Mouse (Mus musculus): ENCODE data around the gene Ltbr. TPM values are rescaled to one million over a fixed set of nuclear protein-coding genes. Genes with fewer than 3 reads are reported as not detected.

The Ltbr gene
- 68.7 and 70.0 TPM in 2 replicates for total RNA-seq (2021)
- long read RNA-seq, experiment 1, transcript Ltbr-201 (10 exons, 2,107 nt) = major isoform, 24 of 45 reads
- long read RNA-seq, experiment 1, partial matches to known transcripts = 19 of 45 reads
- long read RNA-seq, experiment 1, other reads (novel, unspliced or antisense) = 2 of 45 reads
- long read RNA-seq, experiment 2, transcript Ltbr-201 (10 exons, 2,107 nt) = major isoform, 17 of 29 reads
- long read RNA-seq, experiment 2, partial matches to known transcripts = 4 of 29 reads
- long read RNA-seq, experiment 2, other reads (novel, unspliced or antisense) = 8 of 29 reads

DNA sequence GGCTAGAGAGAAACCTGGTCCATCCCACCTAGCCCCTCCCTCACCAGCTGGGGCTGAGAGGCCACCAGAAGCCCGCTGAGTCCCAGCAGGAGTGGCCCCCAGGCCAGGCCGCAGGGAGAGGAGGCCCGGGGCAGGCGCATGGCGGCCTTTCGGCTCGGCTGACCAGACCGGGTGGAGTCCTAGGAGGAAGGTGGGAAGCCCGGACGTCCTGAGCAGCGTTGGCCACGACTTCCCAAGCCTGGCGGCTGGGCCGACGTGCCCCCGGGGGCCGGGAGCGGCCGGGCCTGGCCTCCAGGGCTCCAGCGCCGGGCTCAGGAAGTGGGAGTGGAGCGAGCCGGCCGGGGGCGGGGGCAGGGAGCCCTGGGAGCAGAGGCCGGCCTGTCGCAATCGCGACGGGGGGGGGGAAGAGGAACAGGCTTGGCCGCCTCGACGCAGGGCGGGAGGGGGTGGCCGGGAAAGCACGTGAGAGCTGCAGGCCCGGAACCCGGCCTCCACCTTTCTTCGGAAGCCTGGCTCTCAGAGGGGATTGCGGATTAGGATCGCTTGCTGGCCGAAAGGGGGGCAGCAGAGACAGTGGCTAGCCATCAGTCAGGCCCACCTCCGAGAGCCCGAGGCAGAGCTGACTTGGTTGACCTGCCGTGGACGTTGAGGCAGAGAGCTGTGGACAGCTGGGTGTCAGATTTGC, at the start of gene Ltbr:
TSS of gene Ltbr (minus strand) at position 340 of the 685 bp plus-strand sequence.
- DNase-seq = peak; percentile 96

DNA sequence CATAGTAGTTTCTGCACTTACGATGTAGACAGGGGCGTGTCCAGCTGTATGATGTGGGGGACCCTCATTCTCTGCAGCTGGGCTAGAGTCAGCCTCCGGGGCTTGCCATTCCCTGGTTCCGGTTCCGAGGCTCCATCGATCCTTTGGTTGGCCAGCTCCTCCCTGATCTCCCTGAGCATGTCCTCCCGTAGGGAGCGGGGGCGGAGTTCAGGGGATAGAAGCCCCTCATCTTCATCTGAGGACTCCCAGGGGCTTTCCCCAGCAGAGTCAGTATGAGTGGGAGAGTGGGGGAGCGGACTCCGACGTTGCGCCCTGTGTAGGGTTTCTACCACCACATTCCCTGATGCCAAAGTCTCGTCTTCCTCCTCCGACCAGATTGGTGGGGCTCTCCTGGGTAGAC, 49.3 kb upstream of the Ltbr start:
- no peak for DNase-seq

DNA sequence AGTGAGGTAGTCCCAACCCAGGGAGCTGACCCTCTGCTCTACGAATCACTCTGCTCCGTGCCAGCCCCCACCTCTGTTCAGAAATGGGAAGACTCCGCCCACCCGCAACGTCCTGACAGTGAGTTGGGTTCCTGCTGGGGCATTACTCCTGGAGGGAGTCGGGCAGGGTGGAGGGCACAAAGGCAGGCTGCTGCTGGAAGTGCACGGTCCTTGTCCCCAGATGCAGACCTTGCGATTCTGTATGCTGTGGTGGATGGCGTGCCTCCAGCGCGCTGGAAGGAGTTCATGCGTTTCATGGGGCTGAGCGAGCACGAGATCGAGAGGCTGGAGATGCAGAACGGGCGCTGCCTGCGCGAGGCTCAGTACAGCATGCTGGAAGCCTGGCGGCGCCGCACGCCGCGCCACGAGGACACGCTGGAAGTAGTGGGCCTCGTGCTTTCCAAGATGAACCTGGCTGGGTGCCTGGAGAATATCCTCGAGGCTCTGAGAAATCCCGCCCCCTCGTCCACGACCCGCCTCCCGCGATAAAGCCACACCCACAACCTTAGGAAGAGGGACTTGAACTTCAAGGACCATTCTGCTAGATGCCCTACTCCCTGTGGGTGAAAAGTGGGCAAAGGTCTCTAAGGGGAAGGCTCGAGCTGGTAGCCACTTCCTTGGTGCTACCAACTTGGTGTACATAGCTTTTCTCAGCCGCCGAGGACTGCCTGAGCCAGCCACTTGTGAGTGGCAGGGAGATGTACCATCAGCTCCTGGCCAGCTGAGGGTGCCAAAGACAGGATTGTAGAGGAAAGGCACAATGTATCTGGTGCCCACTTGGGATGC, 48.0 kb upstream of the Ltbr start:
- DNase-seq = peak; percentile 81

DNA sequence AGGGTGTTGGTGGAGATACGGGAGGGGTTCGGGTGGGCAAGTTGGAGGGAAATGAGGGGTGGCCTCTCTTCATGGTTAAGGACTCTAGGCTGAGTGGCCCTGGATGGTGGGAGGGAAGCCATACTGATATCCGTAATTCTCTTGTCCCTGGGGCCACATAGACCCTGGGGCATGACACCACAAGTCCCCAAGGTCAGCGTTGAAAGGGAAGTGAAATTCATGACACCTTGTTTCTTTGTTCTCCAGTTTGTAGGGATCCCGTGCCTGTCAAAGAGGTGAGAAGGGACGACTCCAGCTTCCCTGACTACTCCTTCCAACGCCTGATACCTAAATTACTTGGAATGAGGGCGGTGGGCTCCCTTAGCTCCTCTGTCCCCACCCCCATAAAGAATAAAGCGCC, 47.2 kb upstream of the Ltbr start:
- no peak for DNase-seq

DNA sequence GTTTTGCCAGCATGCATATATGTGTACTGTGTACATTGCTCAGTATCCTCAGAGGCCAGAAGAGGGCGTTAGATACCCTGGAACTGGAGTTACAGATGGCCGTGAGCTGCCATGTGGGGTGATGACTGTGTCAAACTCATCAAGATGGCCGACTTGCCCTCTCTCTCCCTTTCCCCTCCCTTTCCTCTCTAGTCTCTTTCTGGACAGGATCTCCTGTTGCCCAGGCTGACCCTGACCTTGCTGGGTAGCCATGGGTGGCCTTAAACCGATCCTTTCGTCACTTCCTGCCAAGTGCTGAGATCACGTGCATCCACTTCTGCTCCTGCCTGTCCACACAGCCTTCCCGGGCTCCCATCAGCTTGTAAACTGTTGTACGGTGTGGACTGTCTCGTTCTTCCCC, 46.3 kb upstream of the Ltbr start:
- peak; percentile 86 for DNase-seq

DNA sequence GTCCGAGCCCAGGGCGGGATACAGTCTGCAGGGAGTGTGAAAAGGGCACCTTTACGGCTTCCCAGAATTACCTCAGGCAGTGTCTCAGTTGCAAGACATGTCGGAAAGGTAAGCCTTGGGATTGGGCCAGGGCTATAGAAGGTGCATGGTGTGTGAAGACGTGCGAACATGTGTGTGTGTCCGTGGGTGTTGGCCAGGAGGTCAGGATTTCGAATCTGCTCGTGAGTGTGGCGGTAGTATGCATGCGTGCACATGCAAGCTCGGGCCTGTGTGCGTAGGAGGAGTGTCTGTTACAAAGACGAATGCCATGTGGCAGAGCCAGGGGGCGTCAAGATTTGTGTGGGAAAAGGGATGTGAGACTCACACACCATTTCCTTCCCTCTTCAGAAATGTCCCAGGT, 43.6 kb upstream of the Ltbr start:
- DNase-seq = no peak

DNA sequence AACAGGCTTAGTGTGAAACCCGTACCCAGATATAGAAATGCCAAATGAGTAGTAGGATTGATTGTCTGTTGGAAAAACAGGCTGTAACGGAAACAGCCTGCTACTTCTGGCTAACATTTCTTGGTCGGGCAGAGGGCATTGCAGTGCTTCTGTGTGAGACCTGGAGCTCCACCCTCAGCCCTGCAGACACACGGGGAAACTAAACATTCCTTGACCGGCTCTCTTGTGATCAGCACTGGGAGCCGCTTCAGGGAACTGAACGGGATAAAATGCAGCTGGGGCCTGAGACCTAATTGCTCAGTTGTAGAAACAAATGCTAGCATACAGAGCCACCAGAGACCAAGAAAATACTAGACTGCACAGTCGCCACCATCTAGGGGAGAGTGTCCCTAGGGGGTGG, 42.6 kb upstream of the Ltbr start:
- no peak for DNase-seq

DNA sequence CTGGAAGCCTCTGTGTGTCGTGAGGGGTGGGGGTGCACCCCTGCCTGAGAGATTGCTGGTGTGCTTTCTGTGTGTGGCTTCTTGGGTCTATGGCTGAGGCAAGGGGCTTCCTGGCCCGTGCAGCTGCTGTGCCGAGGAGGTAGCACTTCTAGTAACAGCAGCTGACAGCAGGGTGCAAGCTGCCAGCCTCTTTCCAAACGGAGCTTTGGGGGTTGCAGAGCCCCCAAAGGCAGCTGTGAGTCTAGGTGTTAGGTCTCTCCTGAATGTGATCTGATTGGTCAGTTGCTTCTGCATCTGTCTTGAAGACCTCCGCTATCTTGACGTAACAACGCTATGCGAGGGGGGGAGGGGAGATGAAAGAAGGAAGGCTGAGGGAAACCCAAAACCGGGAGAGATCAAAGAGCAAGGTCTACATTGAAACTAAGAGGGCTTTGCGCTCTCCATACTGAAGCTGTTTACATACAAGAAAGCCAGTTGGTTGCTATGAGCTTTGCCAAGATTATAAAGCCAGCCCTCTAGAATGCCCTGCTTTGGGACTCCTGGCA, 41.6 kb upstream of the Ltbr start:
- DNase-seq = no peak

DNA sequence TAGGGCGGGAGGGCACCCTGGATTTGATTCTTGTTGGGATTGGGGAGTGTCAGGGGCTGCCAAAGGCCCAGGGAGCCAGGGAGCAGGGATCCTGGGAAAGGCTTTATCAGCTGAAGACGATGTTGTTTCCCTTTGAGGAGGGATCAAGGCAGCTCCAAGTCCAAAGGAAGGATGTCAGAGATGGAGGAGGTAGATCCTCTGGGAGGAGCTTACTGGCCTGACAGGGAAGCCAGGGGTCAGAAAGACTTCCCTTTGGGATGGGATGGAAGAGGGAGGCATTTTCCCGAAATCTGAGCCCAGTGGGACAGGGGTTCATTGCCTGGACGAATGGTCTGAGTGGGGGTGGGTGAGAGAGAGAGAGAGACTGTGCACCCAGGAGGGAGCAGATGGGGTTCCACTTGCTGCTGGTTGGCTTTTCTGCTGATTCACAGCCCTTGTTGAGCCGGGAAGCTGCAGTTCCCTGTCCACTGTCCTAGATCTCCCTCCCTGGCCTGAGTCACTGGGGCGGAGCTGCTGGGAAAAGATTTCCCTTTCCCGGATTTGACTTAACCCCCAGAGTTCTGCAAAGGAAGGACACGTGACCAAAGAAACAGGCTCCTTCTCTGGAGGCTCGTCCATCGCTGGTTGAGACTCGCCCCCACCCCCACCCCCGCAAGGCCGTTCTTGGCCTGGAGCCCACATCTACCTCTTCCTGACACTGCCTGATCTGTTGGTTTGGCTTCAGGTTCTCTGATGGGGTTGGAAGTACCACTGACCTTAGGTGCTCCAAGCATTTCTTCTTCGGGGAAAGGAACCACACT, 40.9 kb upstream of the Ltbr start:
- peak; percentile 91 for DNase-seq

DNA sequence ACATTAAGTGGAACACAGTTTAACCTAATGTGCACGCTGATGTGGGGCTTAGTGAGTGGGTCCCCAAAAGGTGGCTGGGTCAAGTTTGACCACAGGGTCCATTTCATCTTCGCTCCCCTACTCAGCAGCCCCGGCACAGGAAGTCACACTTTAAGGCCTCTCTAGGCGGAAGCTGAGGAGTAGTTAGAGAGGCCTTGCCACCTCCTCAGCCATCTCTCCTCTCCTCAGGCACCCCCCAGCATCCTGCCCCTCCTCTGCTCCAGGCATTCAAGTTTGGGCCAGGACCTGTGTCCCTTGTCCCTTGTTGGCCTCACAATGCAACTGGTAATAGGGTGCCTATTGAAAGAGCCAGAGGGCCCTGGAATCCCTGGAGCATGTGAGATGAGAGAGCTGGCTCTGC, 40.0 kb upstream of the Ltbr start:
- DNase-seq = no peak

DNA sequence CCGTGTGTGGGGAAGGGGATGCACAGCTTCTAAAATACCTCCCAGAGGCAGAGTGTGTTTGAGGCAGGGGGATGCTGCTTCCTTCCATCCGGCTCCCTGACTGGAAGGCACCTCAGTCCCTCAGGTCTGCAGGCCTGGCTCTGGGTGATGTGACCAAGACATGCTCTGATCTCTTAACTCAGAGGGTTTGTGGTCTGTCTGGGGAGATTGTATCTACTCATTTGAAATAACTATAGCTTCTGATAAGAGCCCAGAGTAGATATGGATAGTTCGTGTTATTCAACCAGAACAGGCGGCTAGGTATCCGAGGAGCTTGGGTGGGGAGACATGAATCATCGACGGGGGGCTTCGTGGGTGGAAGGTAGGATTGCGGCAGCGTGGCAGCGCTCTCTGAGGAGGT, 39.5 kb upstream of the Ltbr start:
- DNase-seq = no peak

DNA sequence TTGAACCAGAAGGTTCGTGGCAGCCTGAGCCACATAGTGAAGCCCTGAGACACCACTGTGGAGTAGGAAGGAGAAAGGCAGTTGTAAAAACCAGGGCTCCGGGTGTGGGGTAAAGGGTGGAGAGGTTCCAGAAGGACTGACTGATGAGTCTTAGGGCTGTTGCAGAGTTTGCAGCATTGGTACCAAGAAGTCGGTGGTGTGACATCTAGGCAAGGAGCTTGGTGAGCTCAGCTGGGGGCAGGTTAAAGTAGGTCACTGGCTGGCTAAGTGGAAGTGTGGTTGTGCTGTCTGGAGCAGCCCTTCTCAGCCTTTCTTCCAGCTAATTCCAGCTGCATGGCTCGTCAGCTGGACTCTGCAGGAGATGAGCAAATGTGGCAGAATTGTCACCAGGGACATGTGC, 39.1 kb upstream of the Ltbr start:
- DNase-seq = no peak

DNA sequence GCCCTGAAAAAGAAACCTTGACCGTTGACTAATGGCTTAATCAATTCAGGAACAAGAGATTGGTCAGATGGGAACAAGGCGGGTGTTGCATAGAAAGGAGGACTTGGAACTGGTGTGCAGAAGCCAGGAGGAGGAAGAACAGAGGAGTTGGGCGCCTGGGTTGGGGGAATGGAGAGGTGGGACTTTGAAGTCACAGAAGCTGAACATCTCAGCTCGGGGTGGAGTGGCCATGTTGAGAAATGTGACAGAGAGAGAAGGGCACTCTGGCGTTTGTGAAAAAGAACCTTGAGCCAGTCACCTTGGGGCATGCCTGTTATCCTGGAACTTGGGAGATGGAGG, 38.3 kb upstream of the Ltbr start:
- peak; percentile 66 for DNase-seq

DNA sequence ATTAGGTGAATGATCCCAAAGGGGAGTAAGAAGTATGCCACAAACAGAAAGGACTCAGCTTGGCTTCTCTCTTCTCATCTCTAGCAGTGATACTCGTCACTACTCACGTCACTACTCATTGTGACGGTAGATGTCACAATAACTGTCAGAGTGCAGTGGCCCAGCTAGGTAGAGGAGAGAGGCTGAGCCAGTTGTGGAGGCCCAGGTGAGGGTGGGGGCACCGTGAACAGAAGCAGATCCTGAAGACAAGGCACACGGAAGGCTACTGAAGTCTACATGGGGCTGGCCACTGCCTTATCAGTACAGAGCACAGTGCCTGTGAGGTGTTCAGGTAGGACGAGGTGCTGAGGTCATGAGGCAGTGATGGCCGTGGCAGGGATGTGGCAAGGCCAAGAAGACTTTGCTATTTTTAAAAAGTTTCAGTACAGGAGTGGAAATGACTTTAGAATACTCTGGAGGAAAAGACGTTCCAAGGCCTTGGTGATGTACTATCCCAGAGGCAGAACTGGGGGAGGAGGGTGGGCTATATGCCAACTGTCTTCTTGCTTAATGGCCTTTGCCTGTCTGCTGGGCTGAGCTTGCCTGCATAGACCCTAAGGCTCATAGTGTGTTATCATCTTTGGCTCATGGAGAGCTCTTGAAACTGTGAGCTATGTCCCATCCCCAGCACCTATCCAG, 37.8 kb upstream of the Ltbr start:
- peak; percentile 92 for DNase-seq

DNA sequence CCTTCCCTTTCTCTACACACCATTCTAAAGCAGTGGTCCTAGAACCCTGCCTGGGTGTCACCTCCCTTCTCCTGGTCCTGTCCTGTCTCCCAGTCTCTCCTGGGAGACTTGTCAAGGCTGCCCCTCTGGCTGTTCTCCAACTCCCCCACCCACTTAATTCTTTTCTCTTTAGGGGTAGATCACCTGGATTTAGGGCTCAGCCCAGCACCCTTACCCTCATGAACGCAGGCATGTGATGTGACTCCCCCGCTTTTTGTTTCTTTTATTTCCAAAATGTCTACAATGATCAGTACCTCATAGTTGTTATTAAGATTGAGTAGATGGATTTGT, 37.3 kb upstream of the Ltbr start:
- DNase-seq = no peak

DNA sequence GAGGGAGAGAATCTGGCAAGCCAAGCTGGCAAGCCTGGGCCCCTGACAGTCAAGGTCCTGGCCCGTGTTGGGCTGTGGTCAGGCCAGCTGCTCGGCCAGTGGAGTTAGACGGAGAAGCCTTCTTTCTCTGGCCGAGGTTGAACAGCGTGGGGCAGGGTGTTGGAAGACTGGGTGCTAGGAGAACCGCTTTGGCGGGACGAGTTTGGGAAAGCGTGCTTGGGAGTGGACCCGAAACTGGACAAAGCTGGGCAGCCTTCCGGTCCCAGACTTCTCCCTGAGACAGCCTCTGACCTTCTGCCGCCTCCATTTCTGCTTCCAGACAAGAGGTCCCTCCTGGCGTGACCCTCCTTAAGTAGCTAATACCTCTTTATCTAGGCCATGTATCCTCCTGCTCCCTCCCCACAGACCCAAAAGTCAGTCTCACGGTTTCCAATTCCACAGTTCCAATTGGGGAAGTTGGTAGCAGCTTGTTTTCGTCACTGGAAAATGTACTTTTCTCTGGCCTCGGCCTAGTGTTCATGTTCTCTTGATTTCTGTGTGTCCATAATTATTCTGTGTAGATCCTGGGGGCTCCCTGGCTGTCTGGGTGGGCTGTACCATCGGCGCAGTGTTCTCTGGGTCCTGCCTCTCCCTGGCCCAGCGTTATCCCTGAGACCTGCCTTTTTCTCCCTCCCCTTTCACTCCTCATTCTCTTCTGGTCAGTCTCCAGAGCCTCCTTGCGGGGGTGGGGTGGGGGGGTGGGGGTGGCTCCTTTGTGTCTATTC, 36.7 kb upstream of the Ltbr start:
- peak; percentile 72 for DNase-seq

DNA sequence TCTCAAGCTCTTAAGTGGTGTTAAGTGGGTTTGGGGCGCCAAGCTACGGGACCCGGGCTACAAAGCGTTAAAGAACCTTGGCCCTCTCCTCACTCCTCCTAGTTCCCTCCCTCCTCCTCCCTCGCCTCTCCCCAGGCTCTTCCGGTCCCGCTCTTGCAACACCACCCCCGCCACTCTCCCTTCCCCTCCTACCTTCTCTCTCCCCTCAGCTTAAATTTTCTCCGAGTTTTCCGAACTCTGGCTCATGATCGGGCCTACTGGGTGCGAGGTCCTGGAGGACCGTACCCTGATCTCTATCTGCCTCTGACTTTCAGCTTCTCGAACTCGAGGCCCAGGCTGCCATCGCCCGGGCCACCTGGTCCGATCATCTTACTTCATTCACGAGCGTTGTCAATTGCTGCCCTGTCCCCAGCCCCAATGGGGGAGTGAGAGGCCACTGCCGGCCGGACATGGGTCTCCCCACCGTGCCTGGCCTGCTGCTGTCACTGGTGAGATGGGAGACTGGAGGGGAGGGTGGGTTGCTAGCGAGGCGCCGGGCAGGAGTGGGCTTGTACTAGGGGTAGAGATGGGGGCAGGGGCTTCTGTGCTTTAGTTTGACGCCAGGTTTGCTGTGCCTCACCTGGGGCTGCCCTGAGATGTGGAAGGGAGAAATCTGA, 36.0 kb upstream of the Ltbr start:
- peak; percentile 89 for DNase-seq

DNA sequence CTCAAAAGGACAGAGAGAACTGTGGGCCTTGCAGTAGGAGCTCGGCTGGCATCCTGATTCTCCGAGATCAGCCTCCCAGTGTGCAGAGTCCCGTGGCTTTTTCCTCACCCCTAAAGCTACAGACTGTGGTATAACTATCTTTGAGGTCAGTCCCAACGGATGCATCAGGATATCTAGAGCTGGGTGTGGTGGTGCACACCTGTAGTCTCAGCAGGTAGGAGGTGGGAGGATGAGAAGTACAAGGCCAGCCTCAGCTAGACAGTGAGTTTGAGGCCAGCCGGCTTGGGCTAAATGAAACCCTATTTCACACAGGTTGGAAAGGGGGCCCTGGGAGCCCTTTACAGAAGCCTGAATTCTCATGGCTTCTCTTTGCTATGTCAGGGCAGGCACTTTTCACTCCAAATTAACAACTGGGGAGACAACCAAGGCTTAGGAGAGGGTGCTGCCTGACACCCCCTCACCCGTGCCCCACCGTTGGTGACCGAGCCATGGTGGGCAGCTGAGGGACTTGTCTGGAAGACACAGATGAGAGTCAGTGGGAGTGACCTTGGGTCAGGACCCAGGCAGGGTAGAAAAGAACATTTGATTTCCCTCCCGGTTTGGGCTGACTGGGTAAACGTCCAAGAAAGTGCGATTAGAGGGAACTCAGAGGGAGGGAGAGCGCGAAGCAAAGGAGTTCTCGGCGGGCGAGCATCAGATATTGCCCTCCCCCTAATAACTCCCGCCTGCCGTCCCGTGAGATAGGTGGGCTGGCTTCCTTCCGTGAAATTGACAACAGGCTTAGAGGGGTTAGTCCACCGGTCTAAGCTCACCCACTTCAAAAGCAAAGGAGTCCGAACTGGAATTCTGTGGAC, 35.3 kb upstream of the Ltbr start, which contains the start of gene Tnfrsf1a:
TSS of gene Tnfrsf1a (plus strand) at position 642 of the 854 bp plus-strand sequence.
- DNase-seq = peak; percentile 53

DNA sequence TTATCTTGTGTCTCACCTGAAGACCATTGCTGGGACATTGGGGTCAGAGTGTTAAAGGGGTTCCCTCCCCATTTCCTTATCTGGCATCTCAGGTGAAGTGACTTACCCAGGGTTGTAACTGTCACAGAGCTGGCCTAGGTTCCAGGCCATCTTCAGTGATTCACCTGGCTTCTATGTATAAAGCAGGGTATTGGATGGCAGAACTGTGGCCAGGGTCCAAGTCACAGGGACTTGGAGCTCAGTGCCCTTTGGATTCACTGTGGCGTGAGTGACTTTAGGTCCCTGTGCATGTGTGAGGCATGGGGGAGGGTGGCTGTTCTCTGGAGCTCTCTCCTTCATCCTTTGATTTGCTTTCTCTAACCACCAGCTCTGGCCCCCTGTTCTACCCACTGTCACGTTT, 32.3 kb upstream of the Ltbr start:
- DNase-seq = no peak
